Mouse (Mus musculus) MEL (cell line): ENCODE measurements around the gene Cpd. TPM values are rescaled to one million over a fixed set of nuclear protein-coding genes. Genes with fewer than 3 reads are reported as not detected.

Source experiments
- DNase-seq: peaks from one replicate; pipeline ENCODE4 v3.0.0; 2011; ENCODE audit warnings: low read depth, low spot score
- H3K27ac ChIP-seq: 2 replicates; pipeline ENCODE4 v1.5.1; 2012; ENCODE audit warnings: low read depth, mild to moderate bottlenecking, control low read depth, low read length, moderate library complexity; ENCODE audit not compliant: control insufficient read depth
- H3K27me3 ChIP-seq, 2 experiments: fragments of 150-350 bp in 1 of 2; sonication (generic) in 1 of 2; 2 replicates each; pipeline ENCODE4 v1.6.1; 2012; ENCODE audit warnings: low read length in 2 of 2, mild to moderate bottlenecking in 2 of 2, improper control_type of control experiment in 1 of 2, moderate library complexity in 1 of 2; ENCODE audit not compliant: insufficient read depth in 2 of 2, control insufficient read depth in 1 of 2
- H3K36me3 ChIP-seq, 2 experiments: 2 replicates each; pipeline ENCODE4 v1.6.1; 2012 to 2014; ENCODE audit warnings: low read length in 2 of 2, improper control_type of control experiment in 1 of 2, inconsistent platforms in 1 of 2, mild to moderate bottlenecking in 1 of 2; ENCODE audit not compliant: insufficient read depth in 2 of 2, control insufficient read depth in 1 of 2
- H3K4me1 ChIP-seq, 2 experiments: fragments of 150-350 bp in 1 of 2; sonication (generic) in 1 of 2; 2 replicates each; pipeline ENCODE4 v1.6.1; 2012; ENCODE audit warnings: low read length in 2 of 2, improper control_type of control experiment in 1 of 2, mild to moderate bottlenecking in 1 of 2; ENCODE audit not compliant: insufficient read depth in 2 of 2, control insufficient read depth in 1 of 2
- H3K4me3 ChIP-seq, 2 experiments: fragments of 150-350 bp in 1 of 2; sonication (generic) in 1 of 2; 2 replicates each; pipeline ENCODE4 v1.5.1; 2012; ENCODE audit warnings: low read depth in 2 of 2, low read length in 2 of 2, mild to moderate bottlenecking in 2 of 2, moderate library complexity in 2 of 2, control low read depth in 1 of 2, improper control_type of control experiment in 1 of 2; ENCODE audit not compliant: control insufficient read depth in 1 of 2, insufficient read depth in 1 of 2
- H3K79me2 ChIP-seq: 2 replicates; pipeline ENCODE4 v1.6.1; 2012; ENCODE audit warnings: mild to moderate bottlenecking, low read length, moderate library complexity; ENCODE audit not compliant: control insufficient read depth, poor library complexity, insufficient read depth
- H3K9ac ChIP-seq: 2 replicates; pipeline ENCODE4 v1.6.1; 2012; ENCODE audit warnings: low read depth, mild to moderate bottlenecking, control low read depth, low read length, moderate library complexity; ENCODE audit not compliant: control insufficient read depth, poor library complexity, severe bottlenecking
- H3K9me3 ChIP-seq: fragments of 150-350 bp; sonication (generic); replicated peaks from 2 replicates; pipeline ENCODE4 v1.6.1; 2012; ENCODE audit warnings: mild to moderate bottlenecking, low read length, improper control_type of control experiment, moderate library complexity; ENCODE audit not compliant: insufficient read depth
- CHD2 ChIP-seq: IDR thresholded peaks from 2 replicates; pipeline ENCODE4 v1.6.1; 2011; ENCODE audit warnings: low read length, improper control_type of control experiment
- CTCF ChIP-seq, 3 experiments: IDR thresholded peaks in 2 of 3; conservative IDR thresholded peaks in 1 of 3; 2 replicates each; pipeline ENCODE4 v1.5.1; 2011 to 2012; ENCODE audit warnings: low read length in 3 of 3, low read depth in 2 of 3, mild to moderate bottlenecking in 2 of 3, improper control_type of control experiment in 1 of 3, inconsistent platforms in 1 of 3, mixed read lengths in 1 of 3, moderate library complexity in 1 of 3; ENCODE audit not compliant: control insufficient read depth in 1 of 3, insufficient read depth in 1 of 3, poor library complexity in 1 of 3, severe bottlenecking in 1 of 3
- EP300 ChIP-seq, 2 experiments: IDR thresholded peaks; 2 replicates each; pipeline ENCODE4 v1.6.1; 2011; ENCODE audit warnings: improper control_type of control experiment in 2 of 2, low read length in 2 of 2, low read depth in 1 of 2, mild to moderate bottlenecking in 1 of 2
- KAT2A ChIP-seq: conservative IDR thresholded peaks from 2 replicates; pipeline ENCODE4 v1.6.1; 2012; ENCODE audit warnings: low read depth, low read length, improper control_type of control experiment, inconsistent platforms
- MAX ChIP-seq: IDR thresholded peaks from 2 replicates; pipeline ENCODE4 v1.6.1; 2011; ENCODE audit warnings: low read length, improper control_type of control experiment
- MAZ ChIP-seq: IDR thresholded peaks from 2 replicates; pipeline ENCODE4 v1.6.1; 2012; ENCODE audit warnings: low read depth, mild to moderate bottlenecking, inconsistent platforms, low read length, improper control_type of control experiment
- RAD21 ChIP-seq: IDR thresholded peaks from 2 replicates; pipeline ENCODE4 v1.6.1; 2011; ENCODE audit warnings: mild to moderate bottlenecking, low read depth, low read length, improper control_type of control experiment
- RCOR1 ChIP-seq: IDR thresholded peaks from 2 replicates; pipeline ENCODE4 v1.6.1; 2012; ENCODE audit warnings: low read depth, mild to moderate bottlenecking, inconsistent platforms, low read length, improper control_type of control experiment
- SIN3A ChIP-seq: IDR thresholded peaks from 2 replicates; pipeline ENCODE4 v1.6.1; 2012; ENCODE audit warnings: low read length, improper control_type of control experiment, inconsistent platforms
- TBP ChIP-seq: IDR thresholded peaks from 2 replicates; pipeline ENCODE4 v1.8.0; 2011; ENCODE audit warnings: low read depth, low read length, improper control_type of control experiment
- TCF12 ChIP-seq: IDR thresholded peaks from 2 replicates; pipeline ENCODE4 v1.6.1; 2014; ENCODE audit warnings: low read depth, mild to moderate bottlenecking, inconsistent platforms, low read length, improper control_type of control experiment, moderate library complexity
- USF2 ChIP-seq, 2 experiments: IDR thresholded peaks; 2 replicates each; pipeline ENCODE4 v1.6.1; 2011 to 2012; ENCODE audit warnings: improper control_type of control experiment in 2 of 2, low read length in 2 of 2, borderline replicate concordance in 1 of 2, inconsistent platforms in 1 of 2, low read depth in 1 of 2, mild to moderate bottlenecking in 1 of 2; ENCODE audit not compliant: insufficient read depth in 1 of 2
- polyA plus RNA-seq, 2 experiments: library from polyadenylated mRNA; stranded (reverse) in 1 of 2; unstranded in 1 of 2; fragments of >175 nt in 1 of 2; fragments of >200 nt in 1 of 2; gene quantifications; 2 replicates each; pipeline versions ENCODE4 v1.2.1 to v1.2.4; 2012; ENCODE audit warnings: low replicate concordance in 2 of 2, low read depth in 1 of 2; ENCODE audit not compliant: insufficient read length in 2 of 2, insufficient read depth in 1 of 2, missing spikeins in 1 of 2
- total RNA-seq: library from RNA; depleted of rRNA; stranded (reverse); fragments of 300-350 nt; gene quantifications from 2 replicates; pipeline ENCODE4 v1.2.3, GENCODE M21; 2012

Gene Cpd
- total and polyA plus RNA-seq, 3 experiments, result 7.5 to 14.6 TPM; not detected in 1

DNA sequence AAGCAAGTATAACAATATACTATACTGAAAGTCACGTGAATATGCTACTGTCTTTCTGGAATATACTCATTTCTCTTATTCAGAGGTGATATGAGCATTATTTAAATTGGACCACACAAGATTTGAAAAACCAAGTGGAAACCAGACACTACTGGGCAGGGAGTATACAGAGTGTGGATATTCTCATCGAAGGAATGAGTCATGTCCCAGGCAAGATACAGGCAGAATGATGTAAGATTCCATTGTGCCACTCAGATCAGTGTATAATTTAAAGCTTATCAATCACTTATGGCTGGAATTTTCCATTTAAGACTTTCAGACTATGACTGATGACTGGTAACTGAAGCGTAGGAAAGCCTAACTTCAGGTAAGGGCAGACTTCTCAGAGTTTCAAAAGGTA lies 23.2 kb downstream of the Cpd start:
- H3K36me3 ChIP-seq, result peaks cover 0 to 13% of the 10 kb centered on the region in 2 experiments; a peak in 2 of 4 replicates
- no peak overlapping the region for H3K27ac ChIP-seq
- H3K4me1 ChIP-seq, result peaks cover 15 to 19% of the 10 kb centered on the region in 2 experiments
- H3K27me3 ChIP-seq, result no peaks in the 10 kb centered on the region
- H3K79me2 ChIP-seq, result no peaks in the 10 kb centered on the region
- no peak overlapping the region for H3K4me3 ChIP-seq
- TF ChIP-seq MAZ (no peak), RCOR1 (no peak), EP300 (IDR thresholded peaks at IDR 0.05; ENCODE audit: low read depth in 1 of 2, low read length in 2 of 2) (no peak), TCF12 (no peak), RAD21 (no peak), MAX (no peak), CHD2 (no peak), SIN3A (no peak), KAT2A (no peak)
- H3K9me3 ChIP-seq, result no peaks in the 10 kb centered on the region
- DNase-seq, result no peak
- H3K9ac ChIP-seq, result no peak overlapping the region

DNA sequence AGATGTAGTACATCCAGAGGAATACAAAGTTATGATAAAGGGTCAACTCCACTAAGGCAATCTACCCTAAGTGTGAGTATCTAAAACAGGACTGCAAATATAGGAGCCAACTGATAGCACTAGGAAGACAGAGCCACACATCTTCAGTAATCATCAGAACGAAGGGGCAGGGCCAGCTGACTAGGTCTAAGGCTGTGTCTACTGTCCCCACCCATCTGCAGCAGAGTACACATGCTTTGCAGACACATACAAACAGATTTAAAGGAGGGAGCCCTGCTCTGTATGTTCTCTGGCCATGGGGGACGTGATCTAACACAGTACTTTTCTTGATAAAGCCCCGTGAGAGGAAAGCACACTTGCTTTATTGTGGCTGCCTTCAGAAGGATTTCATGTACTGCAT lies 25.5 kb downstream of the Cpd start:
- no peak overlapping the region for H3K4me3 ChIP-seq
- 0 out of 2 replicates have a peak, but pooled peaks have one; percentile 42 for TF ChIP-seq TBP
- TF ChIP-seq USF2 (IDR thresholded peaks at IDR 0.05; ENCODE audit: borderline replicate concordance in 1 of 2, insufficient read depth in 1 of 2, low read depth in 1 of 2, low read length in 2 of 2), result no peak
- no peaks in the 10 kb centered on the region for H3K9me3 ChIP-seq
- no peaks in the 10 kb centered on the region for H3K27me3 ChIP-seq
- H3K4me1 ChIP-seq, result peaks cover 7 to 9% of the 10 kb centered on the region in 2 experiments; a peak in 3 of 4 replicates
- peaks cover 0 to 2% of the 10 kb centered on the region in 2 experiments; a peak in 1 of 4 replicates for H3K36me3 ChIP-seq
- no peak overlapping the region for H3K9ac ChIP-seq
- H3K27ac ChIP-seq, result no peak overlapping the region
- peak; percentile 42 for DNase-seq
- no peaks in the 10 kb centered on the region for H3K79me2 ChIP-seq

- Histone ChIP-seq H3K27me3 (no peaks in the 10 kb centered on the region), H3K9me3 (no peaks in the 10 kb centered on the region), H3K79me2 (no peaks in the 10 kb centered on the region), H3K4me1 (peaks cover 7 to 9% of the 10 kb centered on the region in 2 experiments; a peak in 3 of 4 replicates), H3K36me3 (peaks cover 0 to 2% of the 10 kb centered on the region in 2 experiments; a peak in 1 of 4 replicates), H3K27ac (no peak overlapping the region), H3K9ac (no peak overlapping the region), H3K4me3 (no peak overlapping the region)
- TF ChIP-seq SIN3A, result no peak
- no peak for TF ChIP-seq TBP
- TF ChIP-seq CTCF (IDR thresholded peaks at IDR 0.05 in 2 of 3, conservative IDR thresholded peaks at IDR 0.05 in 1 of 3; ENCODE audit: control insufficient read depth in 1 of 3, insufficient read depth in 1 of 3, low read depth in 2 of 3, low read length in 3 of 3, poor library complexity in 1 of 3, severe bottlenecking in 1 of 3), result peak in 2 of 3 experiments; percentile 21 to 27; a peak in 3 of 6 replicates
- DNase-seq, result peak; percentile 24
Observed at GRCm38 (mm10) chr11:76817664-76818063, 29.2 kb downstream of the Cpd start.
